Mouse (Mus musculus): ENCODE data around the gene Mettl8.

Gene Mettl8

GRCm38 (mm10) chr2:71055300-71056114, at the start of gene Mettl8, which contains the start of gene Dcaf17:
Mettl8 (minus strand) TSS chr2:71055583.
Dcaf17 (plus strand) TSS chr2:71055328.
- peak; percentile 93 for DNase-seq (ENCODE audit: low read depth, low spot score)

GRCm38 (mm10) chr2:71104696-71105095, 49.3 kb upstream of the Mettl8 start:
- DNase-seq (ENCODE audit: low read depth, low spot score) = no peak

- no peak for DNase-seq (ENCODE audit: low read depth, low spot score)
Measured at GRCm38 (mm10) chr2:71103292-71103680, 47.9 kb upstream of the Mettl8 start.

- DNase-seq (ENCODE audit: low read depth, low spot score) = no peak
Measured at GRCm38 (mm10) chr2:71102621-71103291, 47.4 kb upstream of the Mettl8 start.

- DNase-seq (ENCODE audit: low read depth, low spot score) = no peak
Measured at GRCm38 (mm10) chr2:71096170-71096569, 40.8 kb upstream of the Mettl8 start.

GRCm38 (mm10) chr2:71090660-71091445, 35.5 kb upstream of the Mettl8 start:
- no peak for DNase-seq (ENCODE audit: low read depth, low spot score)

GRCm38 (mm10) chr2:71089766-71090165, 34.4 kb upstream of the Mettl8 start:
- DNase-seq (ENCODE audit: low read depth, low spot score) = no peak

- no peak for DNase-seq (ENCODE audit: low read depth, low spot score)
Measured at GRCm38 (mm10) chr2:71083454-71084193, 28.2 kb upstream of the Mettl8 start.

- no peak for DNase-seq (ENCODE audit: low read depth, low spot score)
Measured at GRCm38 (mm10) chr2:71082416-71082815, 27.0 kb upstream of the Mettl8 start.

GRCm38 (mm10) chr2:71073828-71074227, 18.4 kb upstream of the Mettl8 start:
- DNase-seq (ENCODE audit: low read depth, low spot score) = no peak

GRCm38 (mm10) chr2:71073330-71073729, 17.9 kb upstream of the Mettl8 start:
- no peak for DNase-seq (ENCODE audit: low read depth, low spot score)

GRCm38 (mm10) chr2:71071601-71072000, 16.2 kb upstream of the Mettl8 start:
- no peak for DNase-seq (ENCODE audit: low read depth, low spot score)

- DNase-seq (ENCODE audit: low read depth, low spot score) = no peak
Measured at GRCm38 (mm10) chr2:71056115-71056835, 892 bp upstream of the Mettl8 start.

- no peak for DNase-seq (ENCODE audit: low read depth, low spot score)
Measured at GRCm38 (mm10) chr2:71054716-71055115, 667 bp downstream of the Mettl8 start.

GRCm38 (mm10) chr2:71050511-71050910, 4.9 kb downstream of the Mettl8 start:
- no peak for DNase-seq (ENCODE audit: low read depth, low spot score)

GRCm38 (mm10) chr2:71048896-71049295, 6.5 kb downstream of the Mettl8 start:
- DNase-seq (ENCODE audit: low read depth, low spot score) = no peak

GRCm38 (mm10) chr2:71046751-71047320, 8.5 kb downstream of the Mettl8 start:
- DNase-seq (ENCODE audit: low read depth, low spot score) = no peak

GRCm38 (mm10) chr2:71046151-71046550, 9.2 kb downstream of the Mettl8 start:
- DNase-seq (ENCODE audit: low read depth, low spot score) = no peak

- peak; percentile 63 for DNase-seq (ENCODE audit: low read depth, low spot score)
Measured at GRCm38 (mm10) chr2:71039522-71040121, 15.8 kb downstream of the Mettl8 start.

GRCm38 (mm10) chr2:71037447-71037846, 17.9 kb downstream of the Mettl8 start:
- DNase-seq (ENCODE audit: low read depth, low spot score) = no peak

All from skeletal muscle tissue, adult 2 months (tissue).